Mouse (Mus musculus) induced T-regulatory cell, adult 2 months (primary cell): ENCODE measurements around the gene Ppp1r9a.
"Not testable (repeated sequence)": the region's sequence is repeated elsewhere in the genome, so short reads cannot be mapped to it uniquely, and the experiment has no call there.

Source experiments
- DNase-seq: peaks from one replicate; pipeline ENCODE4 v3.0.0-alpha.2; 2012; ENCODE audit warnings: low read depth

Ppp1r9a gene

GRCm38 (mm10) chr6:4902674-4903324 is at the start of gene Ppp1r9a:
TSS of gene Ppp1r9a (plus strand) at chr6:4902917.
- no peak for DNase-seq

GRCm38 (mm10) chr6:4855236-4855635 is 47.5 kb upstream of the Ppp1r9a start:
- no peak for DNase-seq

- no peak for DNase-seq
These were observed 45.8 kb upstream of the Ppp1r9a start for GRCm38 (mm10) chr6:4856919-4857318.

- no peak for DNase-seq
These were observed 18.4 kb upstream of the Ppp1r9a start for GRCm38 (mm10) chr6:4884316-4884715.

- DNase-seq: no peak
These were observed 13.2 kb upstream of the Ppp1r9a start for GRCm38 (mm10) chr6:4889544-4889943.

- no peak for DNase-seq
These were observed 10.3 kb upstream of the Ppp1r9a start for GRCm38 (mm10) chr6:4892417-4892816.

- not testable (repeated sequence) for DNase-seq
These were observed 9.4 kb upstream of the Ppp1r9a start for GRCm38 (mm10) chr6:4893312-4893711.

- DNase-seq: no peak
These were observed 2.8 kb upstream of the Ppp1r9a start for GRCm38 (mm10) chr6:4899906-4900305.

- DNase-seq: no peak
These were observed 773 bp downstream of the Ppp1r9a start for GRCm38 (mm10) chr6:4903325-4904054.

- DNase-seq: no peak
These were observed 1.3 kb downstream of the Ppp1r9a start for GRCm38 (mm10) chr6:4904055-4904450.

- DNase-seq: no peak
These were observed 7.4 kb downstream of the Ppp1r9a start for GRCm38 (mm10) chr6:4910042-4910634.

- DNase-seq: no peak
These were observed 15.8 kb downstream of the Ppp1r9a start for GRCm38 (mm10) chr6:4918470-4918869.

GRCm38 (mm10) chr6:4923791-4924190 is 21.1 kb downstream of the Ppp1r9a start:
- DNase-seq: not testable (repeated sequence)

- no peak for DNase-seq
These were observed 23.4 kb downstream of the Ppp1r9a start for GRCm38 (mm10) chr6:4925966-4926687.

GRCm38 (mm10) chr6:4930321-4930720 is 27.6 kb downstream of the Ppp1r9a start:
- no peak for DNase-seq

GRCm38 (mm10) chr6:4938901-4939300 is 36.2 kb downstream of the Ppp1r9a start:
- no peak for DNase-seq

GRCm38 (mm10) chr6:4940086-4940485 is 37.4 kb downstream of the Ppp1r9a start:
- no peak for DNase-seq

GRCm38 (mm10) chr6:4940639-4941038 is 37.9 kb downstream of the Ppp1r9a start:
- DNase-seq: no peak

GRCm38 (mm10) chr6:4943821-4944220 is 41.1 kb downstream of the Ppp1r9a start:
- no peak for DNase-seq

GRCm38 (mm10) chr6:4948056-4948455 is 45.3 kb downstream of the Ppp1r9a start:
- DNase-seq: no peak

GRCm38 (mm10) chr6:4949701-4950100 is 47.0 kb downstream of the Ppp1r9a start:
- DNase-seq: no peak

GRCm38 (mm10) chr6:4953028-4953719 is 50.5 kb downstream of the Ppp1r9a start:
- no peak for DNase-seq
